Mouse (Mus musculus) adipocyte (in vitro differentiated cells): ENCODE measurements around the gene Polr3g.
A peak's percentile ranks its signal among the peaks of the same experiment; 100 is the strongest.
"Not testable (repeated sequence)": the region's sequence is repeated elsewhere in the genome, so short reads cannot be mapped to it uniquely, and the experiment has no call there.

ENCODE experiments used
- DNase-seq: peaks from one replicate; pipeline ENCODE4 v3.0.0-alpha.2; 2016; ENCODE audit warnings: low spot score

Polr3g gene

DNA sequence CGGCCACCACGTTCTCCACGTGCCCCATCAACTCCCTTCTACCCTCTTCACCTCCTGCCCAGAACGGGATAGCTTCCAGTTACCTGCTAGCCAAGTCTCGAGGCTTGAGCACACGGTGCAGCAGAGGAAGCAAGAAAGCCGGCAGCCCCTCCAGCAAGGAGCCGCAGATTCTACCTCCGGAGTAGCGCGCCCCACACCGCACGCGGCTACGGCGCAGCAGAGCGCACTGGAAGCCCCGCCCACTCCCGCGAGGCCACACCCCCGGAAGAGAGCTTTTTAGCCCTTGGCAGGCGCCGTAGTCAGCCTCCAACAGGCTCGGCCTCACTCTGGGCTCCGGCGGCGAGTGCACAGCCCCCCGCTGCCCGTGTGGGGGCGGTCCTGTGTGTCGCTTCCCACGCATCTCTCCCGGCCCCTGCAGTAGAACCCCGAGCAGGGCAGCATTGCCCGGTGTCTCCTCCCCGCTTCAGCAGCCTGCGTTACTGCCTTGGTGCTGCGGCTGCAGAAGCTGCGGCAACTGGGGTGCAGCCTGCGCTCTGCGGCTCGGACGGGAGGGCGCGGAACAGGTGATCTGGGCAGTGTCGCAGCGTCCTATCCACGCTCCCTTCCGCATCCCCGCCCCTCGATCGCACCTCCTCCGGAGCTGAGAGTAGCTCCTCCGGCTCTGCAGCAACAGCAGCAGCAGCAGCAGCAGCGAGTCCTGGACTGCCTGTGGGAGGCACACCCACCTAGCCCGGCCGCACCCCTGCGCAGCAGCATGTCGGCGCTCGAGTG lies at the start of gene Polr3g, which contains the start of gene Mblac2:
Polr3g (minus strand) TSS at position 239 of the 771 bp plus-strand sequence.
Mblac2 (plus strand) TSS at position 567 of the 771 bp plus-strand sequence.
- DNase-seq, result peak; percentile 89

DNA sequence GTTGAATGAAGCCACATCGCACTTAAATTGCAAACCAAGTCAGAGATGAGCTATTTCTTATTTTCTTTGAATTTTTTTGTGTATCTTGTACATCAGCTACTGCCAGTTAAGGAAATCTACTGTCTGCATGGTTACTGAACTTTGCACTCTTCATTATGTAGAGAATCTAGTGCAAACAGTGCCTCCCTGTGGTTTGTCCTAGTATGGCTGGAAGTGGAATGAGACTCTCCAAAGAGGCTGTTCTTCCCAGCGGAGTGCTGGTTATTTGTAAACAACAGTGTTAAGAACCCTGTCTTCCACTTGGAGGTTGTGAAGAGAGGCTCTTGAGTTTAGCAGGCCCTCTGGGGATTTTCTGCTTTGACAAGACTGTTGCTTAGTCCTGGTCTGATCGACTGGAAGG lies 49.6 kb upstream of the Polr3g start:
- peak; percentile 83 for DNase-seq

DNA sequence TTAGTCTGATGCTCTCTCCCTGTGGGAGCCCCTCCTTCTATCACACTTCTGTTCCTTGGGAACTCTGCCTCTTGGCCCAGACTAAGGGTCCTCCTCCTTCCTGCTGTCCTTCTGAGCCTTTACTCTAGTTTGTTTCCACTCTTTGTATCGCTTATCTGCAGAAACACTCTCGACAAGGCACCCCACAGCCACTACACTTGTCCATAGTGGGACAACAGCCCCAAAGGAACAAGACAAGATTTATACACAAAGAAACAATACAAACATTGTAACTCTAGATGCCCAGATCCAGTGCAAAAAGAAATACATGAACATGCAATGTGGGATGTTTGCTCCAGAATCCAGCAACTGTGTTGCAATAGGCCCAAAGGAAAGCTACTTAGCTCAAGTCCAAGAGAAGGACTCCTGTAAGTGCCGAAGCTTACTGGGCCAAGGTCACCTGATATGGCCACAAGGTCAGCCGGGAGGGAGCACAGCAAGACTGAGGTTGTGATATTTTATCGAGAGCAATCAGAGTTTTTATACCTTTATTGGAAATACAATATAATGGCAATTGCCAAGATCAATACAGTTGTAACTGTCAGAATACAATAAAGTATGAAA lies 46.3 kb upstream of the Polr3g start:
- DNase-seq, result peak; percentile 26

DNA sequence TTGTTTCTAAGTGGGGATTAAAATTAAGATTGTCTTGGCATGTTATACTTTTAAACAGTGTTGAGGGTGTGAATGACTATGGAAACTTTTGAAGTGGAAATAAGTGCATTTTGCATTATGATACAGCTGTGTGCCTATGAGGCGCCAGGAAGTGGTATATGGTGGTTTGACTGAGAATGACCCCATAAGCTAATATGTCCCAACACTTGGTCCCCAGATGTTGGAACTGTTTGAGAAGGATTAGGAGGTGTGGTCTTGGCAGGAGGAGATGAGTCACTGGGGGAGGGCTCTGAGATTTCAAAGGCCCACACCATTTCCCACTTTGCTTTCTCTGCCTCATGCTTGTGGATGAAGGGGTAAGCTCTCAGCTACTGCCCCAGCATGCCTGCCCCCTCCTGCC lies 44.5 kb upstream of the Polr3g start:
- DNase-seq, result no peak

DNA sequence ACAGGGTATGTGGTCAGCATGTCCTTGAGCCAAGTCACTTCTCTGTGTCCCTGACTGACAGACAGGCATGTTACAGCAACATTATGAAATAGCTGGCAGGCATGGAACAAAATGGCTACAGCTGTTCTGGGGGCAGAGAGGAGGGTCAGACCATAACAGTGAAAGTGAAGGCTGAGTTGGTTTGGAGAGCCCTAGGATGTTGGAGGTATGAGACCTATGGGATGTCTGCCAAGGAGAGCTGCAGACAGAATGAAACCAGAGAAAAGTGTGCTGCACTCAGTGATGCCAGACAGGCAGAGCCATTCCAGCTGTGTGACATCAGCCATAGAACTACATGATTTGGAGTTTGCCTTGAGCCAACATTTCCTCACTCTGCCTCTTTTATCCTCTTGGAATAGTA lies 44.1 kb upstream of the Polr3g start:
- peak; percentile 49 for DNase-seq

DNA sequence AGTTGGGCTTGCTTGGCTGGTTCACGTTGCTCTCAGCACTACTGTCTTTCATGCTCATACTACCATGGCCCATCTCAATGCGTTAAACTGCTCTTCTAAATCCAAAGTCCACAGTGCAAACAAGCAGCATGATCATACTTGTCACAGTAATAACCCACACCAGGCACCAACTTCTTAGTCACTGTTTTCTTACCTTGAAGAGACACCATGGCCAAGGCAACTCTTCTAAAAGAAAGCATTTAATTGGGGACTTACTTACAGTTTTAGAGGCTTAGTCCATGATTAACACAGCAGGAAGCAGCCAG lies 33.2 kb upstream of the Polr3g start:
- no peak for DNase-seq

DNA sequence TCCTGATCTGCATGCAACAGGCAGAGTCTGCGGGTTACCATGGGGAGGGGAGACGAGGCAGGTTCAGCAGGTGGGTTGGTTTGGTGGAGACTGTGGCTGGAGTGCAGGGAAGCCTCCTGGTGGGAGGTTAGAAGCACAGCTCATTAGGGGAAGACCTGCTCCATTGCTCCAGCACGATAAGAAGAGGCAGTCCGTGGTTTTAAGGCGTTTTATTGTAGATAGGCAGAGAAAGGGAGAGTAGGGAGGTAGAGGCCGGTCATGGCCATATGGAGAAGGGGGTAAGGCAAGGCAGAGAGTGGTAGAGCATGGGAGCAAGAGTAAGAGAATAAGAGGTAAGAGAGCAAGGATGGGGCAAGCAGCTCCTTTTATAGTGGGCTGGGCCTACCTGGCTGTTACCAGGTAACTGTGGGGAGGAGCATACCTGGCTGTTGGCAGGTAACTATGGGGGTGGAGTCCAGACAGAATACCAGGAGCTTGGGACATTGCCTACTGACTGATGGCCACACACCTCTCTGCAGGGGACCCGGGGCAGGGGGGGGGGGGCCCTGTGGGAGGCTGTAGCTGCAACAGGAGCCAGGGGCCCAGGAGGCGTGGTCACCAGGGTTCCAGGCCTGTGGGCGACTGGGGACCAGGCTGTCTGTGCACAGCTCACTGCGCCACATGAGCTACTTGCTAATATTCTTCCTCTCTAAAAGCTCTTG lies 32.7 kb upstream of the Polr3g start:
- no peak for DNase-seq

DNA sequence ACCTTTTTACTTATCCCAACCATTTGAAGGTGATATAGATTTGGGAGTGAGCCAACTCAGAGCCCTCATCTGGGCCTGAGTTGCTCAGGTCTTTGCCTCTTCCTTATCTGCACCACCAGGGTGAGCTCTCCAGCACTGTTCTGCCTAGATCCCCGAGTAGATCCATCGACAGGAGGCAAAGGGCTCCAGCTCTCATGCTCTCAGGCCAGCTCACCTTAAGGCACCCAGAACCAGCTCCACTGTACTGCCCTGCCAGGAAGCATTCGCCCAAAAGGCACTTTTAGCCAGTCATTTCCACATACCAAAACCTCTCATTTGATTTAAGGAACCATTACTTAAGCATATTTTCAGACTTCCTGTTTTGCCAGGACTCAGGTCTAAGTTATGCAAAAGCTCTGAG lies 30.1 kb upstream of the Polr3g start:
- no peak for DNase-seq

DNA sequence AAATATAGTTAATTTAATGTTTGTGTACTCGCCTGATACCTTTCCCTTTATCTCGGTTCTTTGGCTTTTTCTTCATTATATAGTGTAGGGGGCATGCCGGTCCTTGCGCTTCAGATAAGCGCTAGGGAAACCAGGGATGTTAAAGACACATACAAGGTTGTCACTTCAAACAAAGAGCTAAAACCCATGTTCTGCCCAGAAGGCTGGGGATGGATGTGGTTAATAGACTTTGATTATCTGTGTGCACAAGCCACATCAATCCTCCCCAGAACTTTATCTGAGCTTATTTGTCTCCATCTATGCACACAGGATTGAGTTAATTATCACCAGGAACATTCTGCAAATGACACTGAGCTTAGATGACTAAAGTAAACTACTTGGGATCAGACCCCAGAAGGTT lies 25.8 kb upstream of the Polr3g start:
- DNase-seq, result no peak

DNA sequence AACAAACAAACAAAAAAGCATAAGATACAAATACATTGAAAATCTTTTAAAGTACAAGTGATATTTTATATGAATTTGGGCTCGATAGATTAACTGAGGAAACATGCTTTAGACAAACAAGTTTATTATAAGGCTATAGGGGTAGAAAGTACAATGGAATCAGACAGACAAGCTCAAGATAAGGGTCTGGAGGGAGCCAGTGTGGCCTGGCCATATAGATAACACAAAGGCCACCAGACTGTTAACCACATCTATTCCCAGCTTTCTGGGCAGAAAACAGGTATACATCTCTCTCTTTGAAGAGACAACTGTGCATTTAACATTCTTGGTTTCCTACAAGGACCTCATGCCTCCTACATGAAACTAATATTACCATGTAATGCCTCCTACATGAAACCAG lies 19.5 kb upstream of the Polr3g start:
- no peak for DNase-seq

DNA sequence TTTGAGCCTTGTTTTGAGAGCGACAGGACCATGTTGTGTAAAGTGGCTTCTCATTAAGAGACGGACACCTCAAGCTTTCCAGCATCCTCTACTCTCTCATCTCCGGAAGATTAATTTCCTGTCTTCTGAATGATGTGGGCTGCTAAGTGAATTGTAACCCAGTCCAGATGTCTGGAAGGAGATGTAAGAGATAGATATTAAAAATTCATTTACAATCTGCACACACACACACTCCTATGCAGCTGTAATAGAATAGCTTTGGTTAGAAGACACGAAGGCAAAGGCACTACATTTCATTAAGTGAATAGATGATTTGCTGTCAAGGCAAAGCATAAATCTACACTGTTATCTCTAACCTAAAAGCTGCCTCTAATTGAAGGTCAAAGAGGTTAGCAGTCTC lies 18.3 kb upstream of the Polr3g start:
- no peak for DNase-seq

DNA sequence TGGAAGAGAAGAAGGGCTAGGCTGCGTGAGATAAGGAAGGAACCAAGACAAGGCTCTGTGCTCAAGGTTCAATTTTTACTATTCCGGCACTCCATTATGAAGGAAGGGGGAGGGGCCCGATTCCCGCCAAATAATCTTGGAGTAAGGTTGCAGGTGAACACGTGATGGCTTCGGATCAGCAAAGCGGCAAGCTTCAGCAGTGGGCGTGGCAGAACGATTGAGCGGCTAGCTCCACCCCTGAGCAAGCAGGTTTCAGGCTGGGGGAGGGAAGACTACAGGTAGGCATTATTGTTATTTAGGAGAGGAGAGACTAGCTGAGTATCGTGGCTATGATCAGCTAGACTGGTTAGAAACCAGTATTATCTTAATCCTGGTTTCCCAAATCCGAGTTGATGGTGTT lies 17.3 kb upstream of the Polr3g start:
- not testable (repeated sequence) for DNase-seq

DNA sequence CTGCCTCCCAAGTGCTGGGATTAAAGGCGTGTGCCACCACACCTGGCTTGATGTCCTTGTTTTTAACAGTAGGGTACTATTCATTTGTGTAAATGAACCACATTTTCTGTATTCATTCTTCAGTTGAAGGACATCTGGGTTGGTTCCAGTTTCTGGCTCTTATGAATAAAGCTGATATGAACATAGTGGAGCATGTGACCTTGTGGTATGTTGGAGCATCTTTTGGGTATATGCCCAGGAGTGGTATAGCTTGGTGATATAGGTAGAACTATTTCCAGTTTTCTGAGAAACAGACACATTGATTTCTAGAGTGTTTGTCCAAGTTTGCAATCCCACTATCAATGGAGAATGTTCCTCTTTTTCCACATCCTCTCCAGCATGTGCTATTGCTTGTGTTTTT lies 3.1 kb upstream of the Polr3g start:
- no peak for DNase-seq

DNA sequence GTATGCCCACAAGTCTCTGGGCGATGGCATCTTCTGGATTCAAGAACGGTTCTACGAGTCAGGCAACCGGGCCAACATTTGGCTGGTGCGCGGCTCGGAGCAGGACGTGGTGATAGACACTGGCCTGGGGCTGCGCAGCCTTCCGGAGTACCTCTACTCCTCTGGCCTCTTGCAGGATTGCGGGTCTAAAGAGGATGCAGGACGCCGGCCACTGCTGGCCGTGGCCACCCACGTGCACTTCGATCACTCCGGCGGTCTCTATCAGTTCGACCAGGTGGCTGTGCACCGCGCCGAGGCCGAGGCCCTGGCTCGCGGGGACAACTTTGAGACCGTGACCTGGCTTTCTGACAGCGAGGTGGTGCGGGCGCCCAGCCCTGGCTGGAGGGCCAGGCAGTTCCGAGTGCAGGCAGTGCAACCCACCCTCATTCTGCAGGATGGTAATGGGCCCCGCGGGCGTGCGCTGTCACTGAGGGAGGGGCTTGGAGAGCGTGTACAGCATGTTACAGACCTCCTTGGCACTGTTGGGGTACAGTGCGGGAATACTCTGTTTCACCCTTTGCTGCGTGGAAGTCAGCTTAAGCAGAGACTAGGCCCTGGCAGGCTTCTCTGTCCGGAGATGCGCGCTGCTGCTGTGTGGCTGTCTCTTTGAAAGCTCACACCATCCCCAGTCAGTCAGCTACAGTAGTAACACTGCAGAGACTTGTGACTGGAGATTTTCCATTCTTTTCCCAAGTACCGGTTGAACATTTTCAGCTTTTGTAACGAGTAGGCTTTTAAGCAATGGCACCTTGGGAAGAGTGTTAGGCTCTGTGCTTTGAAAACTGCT lies 946 bp upstream of the Polr3g start:
- DNase-seq, result peak; percentile 9

DNA sequence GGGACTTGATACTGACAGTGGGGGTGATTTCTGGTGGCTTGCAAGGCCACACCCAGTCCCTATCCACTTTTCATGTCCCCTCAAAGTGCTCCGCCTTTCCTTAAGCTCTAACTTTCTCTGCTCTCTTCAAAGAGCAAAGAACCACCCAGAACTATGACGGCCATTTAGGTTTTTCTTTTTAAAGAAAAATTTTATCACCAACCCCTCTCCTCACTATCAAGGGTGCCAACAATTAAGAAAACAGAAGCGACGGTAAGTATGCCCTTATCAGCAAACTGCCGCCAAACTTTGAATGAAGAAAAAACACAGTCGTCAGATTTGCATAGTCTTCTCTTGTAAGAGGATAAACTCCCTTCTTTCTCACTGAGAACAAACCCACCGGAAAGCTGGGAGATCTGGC lies 547 bp downstream of the Polr3g start:
- no peak for DNase-seq

DNA sequence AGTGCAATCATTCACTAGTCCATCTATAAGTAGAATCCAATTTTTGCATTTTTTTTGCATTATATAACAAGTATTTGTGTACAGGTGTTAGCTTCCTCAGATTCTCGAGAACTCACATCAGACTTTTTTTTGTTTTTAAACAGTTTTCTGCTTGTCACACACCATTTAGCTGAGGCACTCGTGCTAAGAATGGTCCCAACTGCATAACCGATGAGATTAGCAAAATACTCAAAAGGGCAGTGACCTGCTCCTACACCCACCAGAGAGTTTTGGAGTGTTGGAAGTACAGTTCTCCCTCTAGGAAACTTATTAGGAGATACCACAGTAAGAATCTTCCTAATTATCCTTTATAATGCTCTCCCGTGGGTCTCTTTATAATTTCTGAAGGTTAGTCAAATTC lies 1.0 kb downstream of the Polr3g start:
- DNase-seq, result no peak

DNA sequence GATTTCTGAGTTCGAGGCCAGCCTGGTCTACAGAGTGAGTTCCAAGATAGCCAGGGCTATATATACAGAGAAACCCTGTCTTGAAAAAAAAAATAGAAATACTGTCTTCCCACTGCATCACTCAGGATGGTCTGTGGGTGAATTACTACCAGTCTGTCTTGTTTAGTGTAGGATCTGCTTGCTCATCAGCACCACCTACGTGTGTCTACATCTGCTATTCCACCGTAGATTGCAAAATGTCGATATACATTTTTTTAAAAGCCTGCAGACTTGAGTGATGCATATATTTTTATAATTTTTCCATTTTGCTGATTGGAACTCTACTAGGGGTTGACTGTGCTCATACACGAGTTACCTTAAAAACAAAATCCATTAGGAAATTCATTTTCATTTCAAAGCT lies 4.5 kb downstream of the Polr3g start:
- no peak for DNase-seq

DNA sequence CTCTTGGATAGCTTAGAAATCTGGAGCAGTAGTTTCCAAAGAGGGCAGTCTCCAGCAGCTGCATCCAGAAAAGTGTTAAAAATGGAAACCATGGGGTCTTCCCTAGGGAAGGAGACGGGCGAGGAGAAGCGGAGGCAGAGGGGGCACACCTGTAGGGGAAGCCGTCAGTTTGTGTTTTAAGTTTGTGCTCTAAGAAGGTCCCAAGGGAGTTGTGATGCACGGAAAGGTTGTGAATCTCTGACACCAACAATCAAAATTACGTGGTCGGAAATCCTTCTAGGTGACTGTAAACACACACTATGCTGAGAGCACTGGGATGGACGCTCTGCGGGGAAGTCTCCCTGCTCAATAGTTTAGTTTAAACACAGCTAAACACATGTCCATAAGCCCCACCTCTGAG lies 7.2 kb downstream of the Polr3g start:
- no peak for DNase-seq

DNA sequence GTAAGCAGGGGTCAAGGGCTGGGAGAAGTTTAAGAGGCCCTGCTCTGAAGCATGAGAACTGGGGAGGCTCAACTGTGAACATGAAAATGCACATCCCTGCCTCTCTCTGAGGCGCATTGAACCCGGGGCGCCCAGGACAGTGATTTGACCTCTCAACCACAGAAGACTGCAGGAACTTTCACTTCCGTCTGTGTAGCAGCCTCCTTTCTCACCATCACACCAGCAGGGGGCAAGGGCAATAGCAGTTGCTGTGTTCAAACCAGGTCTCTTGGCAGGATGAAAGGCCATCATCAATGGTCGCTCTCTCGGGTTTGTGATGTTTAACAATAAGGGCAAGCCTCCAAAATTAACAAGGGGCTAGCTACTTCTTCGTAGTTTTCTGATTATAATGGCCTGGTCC lies 7.7 kb downstream of the Polr3g start:
- DNase-seq, result no peak

DNA sequence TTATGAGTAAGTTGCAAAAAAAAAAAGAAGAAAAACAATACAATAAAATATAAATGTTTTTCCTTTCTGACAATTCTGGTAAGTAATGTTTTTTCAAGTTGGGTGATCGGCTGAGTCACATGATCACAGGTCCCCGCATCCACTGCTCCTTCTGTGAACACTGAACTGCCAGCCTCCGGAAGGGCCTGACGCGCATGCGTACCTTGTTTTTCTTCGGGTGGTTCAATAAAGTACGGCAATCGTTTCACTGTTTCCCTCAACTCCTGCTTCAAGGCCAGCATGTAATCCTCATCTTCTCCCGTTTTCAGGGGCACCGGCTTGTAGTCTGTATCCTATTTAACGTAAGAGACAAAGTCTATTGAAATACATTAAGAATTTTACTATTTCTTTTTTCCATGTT lies 16.4 kb downstream of the Polr3g start:
- no peak for DNase-seq

DNA sequence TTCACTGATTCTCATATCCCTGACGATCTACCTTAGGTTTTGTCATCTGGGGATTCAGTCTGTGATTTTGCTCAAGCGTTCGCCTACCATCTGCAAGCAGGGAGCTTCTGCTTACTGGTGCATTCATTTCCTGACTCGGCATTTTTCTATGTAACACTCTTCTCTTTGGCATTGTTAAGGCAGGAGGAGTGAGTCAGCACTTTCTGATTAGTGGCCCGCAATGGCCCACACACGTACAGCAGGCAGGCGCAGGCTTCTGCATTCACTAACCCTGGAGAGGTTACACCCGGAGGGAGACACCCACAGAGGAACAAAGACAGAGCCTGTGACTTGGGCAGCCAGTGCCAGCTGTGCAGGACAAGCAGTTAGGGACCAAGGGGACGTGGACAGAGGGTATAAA lies 19.2 kb downstream of the Polr3g start:
- DNase-seq, result no peak

DNA sequence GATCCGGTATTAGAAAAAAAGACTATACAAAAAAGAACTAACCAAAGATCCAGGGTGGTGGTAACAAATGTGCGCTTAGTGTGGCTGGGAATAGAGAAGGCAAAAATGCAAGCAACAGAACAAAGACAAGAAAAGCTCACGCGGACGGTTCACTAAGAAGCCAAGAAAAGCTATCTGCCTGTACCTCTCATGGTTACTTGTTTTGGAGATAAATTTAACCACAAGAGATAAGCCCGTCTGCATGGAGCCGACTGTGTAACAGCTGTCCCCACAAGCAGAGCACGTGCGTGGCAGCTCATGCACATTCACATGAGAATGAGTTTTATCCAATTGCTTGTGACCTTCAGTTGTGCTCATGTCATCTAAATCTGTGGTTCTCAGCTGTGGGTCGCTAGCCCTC lies 20.3 kb downstream of the Polr3g start:
- DNase-seq, result no peak

DNA sequence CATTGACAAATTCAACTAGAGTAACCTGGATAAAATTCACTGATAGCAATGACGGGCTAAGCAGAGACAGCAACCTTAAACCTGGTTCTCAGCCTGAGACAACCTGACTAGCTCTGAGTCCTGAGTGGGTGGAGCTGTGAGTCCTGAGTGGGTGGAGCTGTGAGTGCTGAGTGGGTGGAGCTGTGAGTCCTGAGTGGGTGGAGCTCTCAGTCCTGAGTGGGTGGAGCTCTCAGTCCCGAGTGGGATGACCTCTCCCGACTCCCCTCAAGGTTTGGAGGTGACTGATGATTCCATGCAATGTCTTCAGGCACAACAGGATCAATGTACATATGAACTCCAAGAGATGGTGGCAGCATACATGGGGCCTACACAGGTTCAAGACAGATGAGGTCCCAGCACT lies 21.2 kb downstream of the Polr3g start:
- DNase-seq, result no peak
